Mouse (Mus musculus): Measurements from ENCODE around the gene H2-DMb2.

The H2-DMb2 gene

GRCm38 (mm10) chr17:34102831-34103230 lies 40.3 kb upstream of the H2-DMb2 start:
- H3K9me3 ChIP-seq (ENCODE audit: low read length): no peaks in the 10 kb centered on the region
- H3K4me3 ChIP-seq (replicated peaks; ENCODE audit: low read length): no peak overlapping the region
- H3K4me1 ChIP-seq (replicated peaks; ENCODE audit: low read depth, low read length): peaks cover 23% of the 10 kb centered on the region
- H3K27me3 ChIP-seq (ENCODE audit: insufficient read depth, low read length): peaks cover 27% of the 10 kb centered on the region
- H3K36me3 ChIP-seq (ENCODE audit: insufficient read depth, low read length): peaks cover 5% of the 10 kb centered on the region; the same call in 1 of the 2 replicates
- no peak for TF ChIP-seq NANOG (IDR thresholded peaks at IDR 0.05; ENCODE audit: borderline replicate concordance, low read length)
- no peak for TF ChIP-seq CTCF (conservative IDR thresholded peaks at IDR 0.05; ENCODE audit: low read length)
- no peak for TF ChIP-seq POU5F1 (IDR thresholded peaks at IDR 0.05; ENCODE audit: borderline replicate concordance, low read length)

- peaks cover 17% of the 10 kb centered on the region for H3K4me1 ChIP-seq (replicated peaks; ENCODE audit: low read depth, low read length)
- peaks cover 24% of the 10 kb centered on the region for H3K27me3 ChIP-seq (ENCODE audit: insufficient read depth, low read length)
- no peak for TF ChIP-seq NANOG (IDR thresholded peaks at IDR 0.05; ENCODE audit: borderline replicate concordance, low read length)
- TF ChIP-seq CTCF (conservative IDR thresholded peaks at IDR 0.05; ENCODE audit: low read length): no peak
- no peak for TF ChIP-seq POU5F1 (IDR thresholded peaks at IDR 0.05; ENCODE audit: borderline replicate concordance, low read length)
- no peak overlapping the region for H3K4me3 ChIP-seq (replicated peaks; ENCODE audit: low read length)
- no peaks in the 10 kb centered on the region for H3K9me3 ChIP-seq (ENCODE audit: low read length)
- peaks cover 16% of the 10 kb centered on the region for H3K36me3 ChIP-seq (ENCODE audit: insufficient read depth, low read length)
Observed at GRCm38 (mm10) chr17:34104804-34105203, 38.3 kb upstream of the H2-DMb2 start.

- Histone ChIP-seq H3K4me1 (replicated peaks; ENCODE audit: low read depth, low read length) (peaks cover 21% of the 10 kb centered on the region), H3K27me3 (ENCODE audit: insufficient read depth, low read length) (peaks cover 9% of the 10 kb centered on the region), H3K4me3 (replicated peaks; ENCODE audit: low read length) (no peak overlapping the region), H3K9me3 (ENCODE audit: low read length) (no peaks in the 10 kb centered on the region), H3K36me3 (ENCODE audit: insufficient read depth, low read length) (peaks cover 33% of the 10 kb centered on the region)
- TF ChIP-seq NANOG (IDR thresholded peaks at IDR 0.05; ENCODE audit: borderline replicate concordance, low read length) (no peak), CTCF (conservative IDR thresholded peaks at IDR 0.05; ENCODE audit: low read length) (no peak), POU5F1 (IDR thresholded peaks at IDR 0.05; ENCODE audit: borderline replicate concordance, low read length) (no peak)
Observed at GRCm38 (mm10) chr17:34106555-34106954, 36.6 kb upstream of the H2-DMb2 start.

- TF ChIP-seq POU5F1 (IDR thresholded peaks at IDR 0.05; ENCODE audit: borderline replicate concordance, low read length) (no peak), CTCF (conservative IDR thresholded peaks at IDR 0.05; ENCODE audit: low read length) (no peak), NANOG (IDR thresholded peaks at IDR 0.05; ENCODE audit: borderline replicate concordance, low read length) (no peak)
- H3K9me3 ChIP-seq (ENCODE audit: low read length): no peaks in the 10 kb centered on the region
Observed at GRCm38 (mm10) chr17:34107109-34107867, 35.8 kb upstream of the H2-DMb2 start.

GRCm38 (mm10) chr17:34108460-34108859 lies 34.6 kb upstream of the H2-DMb2 start:
- no peaks in the 10 kb centered on the region for H3K9me3 ChIP-seq (ENCODE audit: low read length)
- H3K36me3 ChIP-seq (ENCODE audit: insufficient read depth, low read length): peaks cover 52% of the 10 kb centered on the region
- TF ChIP-seq NANOG (IDR thresholded peaks at IDR 0.05; ENCODE audit: borderline replicate concordance, low read length) (no peak), POU5F1 (IDR thresholded peaks at IDR 0.05; ENCODE audit: borderline replicate concordance, low read length) (no peak), CTCF (conservative IDR thresholded peaks at IDR 0.05; ENCODE audit: low read length) (no peak)
- H3K4me1 ChIP-seq (replicated peaks; ENCODE audit: low read depth, low read length): peaks cover 34% of the 10 kb centered on the region
- H3K4me3 ChIP-seq (replicated peaks; ENCODE audit: low read length): no peak overlapping the region
- peaks cover 8% of the 10 kb centered on the region for H3K27me3 ChIP-seq (ENCODE audit: insufficient read depth, low read length)

More at GRCm38 (mm10) chr17:34107109-34107867, 35.8 kb upstream of the H2-DMb2 start:
- H3K27me3 ChIP-seq (ENCODE audit: insufficient read depth, low read length): peaks cover 9% of the 10 kb centered on the region
- H3K4me1 ChIP-seq (replicated peaks; ENCODE audit: low read depth, low read length): peaks cover 23% of the 10 kb centered on the region
- no peak overlapping the region for H3K4me3 ChIP-seq (replicated peaks; ENCODE audit: low read length)
- H3K36me3 ChIP-seq (ENCODE audit: insufficient read depth, low read length): peaks cover 40% of the 10 kb centered on the region

- H3K4me1 ChIP-seq (replicated peaks; ENCODE audit: low read depth, low read length): peaks cover 42% of the 10 kb centered on the region
- no peak overlapping the region for H3K4me3 ChIP-seq (replicated peaks; ENCODE audit: low read length)
- H3K27me3 ChIP-seq (ENCODE audit: insufficient read depth, low read length): peaks cover 4% of the 10 kb centered on the region
- H3K9me3 ChIP-seq (ENCODE audit: low read length): no peaks in the 10 kb centered on the region
- peaks cover 60% of the 10 kb centered on the region for H3K36me3 ChIP-seq (ENCODE audit: insufficient read depth, low read length)
- TF ChIP-seq NANOG (IDR thresholded peaks at IDR 0.05; ENCODE audit: borderline replicate concordance, low read length): no peak
- TF ChIP-seq CTCF (conservative IDR thresholded peaks at IDR 0.05; ENCODE audit: low read length): peak; percentile 27; the same call in 1 of the 2 replicates
- no peak for TF ChIP-seq POU5F1 (IDR thresholded peaks at IDR 0.05; ENCODE audit: borderline replicate concordance, low read length)
Observed at GRCm38 (mm10) chr17:34109038-34109805, 33.9 kb upstream of the H2-DMb2 start.

GRCm38 (mm10) chr17:34109806-34110195 lies 33.3 kb upstream of the H2-DMb2 start:
- Histone ChIP-seq H3K27me3 (ENCODE audit: insufficient read depth, low read length) (no peaks in the 10 kb centered on the region), H3K4me1 (replicated peaks; ENCODE audit: low read depth, low read length) (peaks cover 48% of the 10 kb centered on the region), H3K4me3 (replicated peaks; ENCODE audit: low read length) (no peak overlapping the region), H3K9me3 (ENCODE audit: low read length) (no peaks in the 10 kb centered on the region), H3K36me3 (ENCODE audit: insufficient read depth, low read length) (peaks cover 66% of the 10 kb centered on the region)
- no peak for TF ChIP-seq POU5F1 (IDR thresholded peaks at IDR 0.05; ENCODE audit: borderline replicate concordance, low read length)
- no peak for TF ChIP-seq NANOG (IDR thresholded peaks at IDR 0.05; ENCODE audit: borderline replicate concordance, low read length)
- TF ChIP-seq CTCF (conservative IDR thresholded peaks at IDR 0.05; ENCODE audit: low read length): no peak

- no peaks in the 10 kb centered on the region for H3K9me3 ChIP-seq (ENCODE audit: low read length)
- TF ChIP-seq NANOG (IDR thresholded peaks at IDR 0.05; ENCODE audit: borderline replicate concordance, low read length): no peak
- no peak for TF ChIP-seq CTCF (conservative IDR thresholded peaks at IDR 0.05; ENCODE audit: low read length)
- TF ChIP-seq POU5F1 (IDR thresholded peaks at IDR 0.05; ENCODE audit: borderline replicate concordance, low read length): no peak
- H3K4me1 ChIP-seq (replicated peaks; ENCODE audit: low read depth, low read length): peaks cover 53% of the 10 kb centered on the region
- H3K36me3 ChIP-seq (ENCODE audit: insufficient read depth, low read length): peaks cover 71% of the 10 kb centered on the region
- H3K27me3 ChIP-seq (ENCODE audit: insufficient read depth, low read length): no peaks in the 10 kb centered on the region
- H3K4me3 ChIP-seq (replicated peaks; ENCODE audit: low read length): no peak overlapping the region
Observed at GRCm38 (mm10) chr17:34110309-34110708, 32.8 kb upstream of the H2-DMb2 start.
